In genomic region chr11:107449169-107449910, GRCm38 (mm10) we compare ENCODE assay signal across 8 mouse cellular contexts. TPM values are rescaled to one million over a fixed set of nuclear protein-coding genes. Genes with fewer than 3 reads are reported as not detected.
DNase-seq lines count a peak whose midpoint lies in the region; ATAC-seq and TF ChIP-seq lines count a peak whose summit lies in the region.

No protein-coding gene starts in this region.

- H3K4me2 ChIP-seq in kidney, embryonic 14.5 days (replicated peaks; ENCODE audit: low read depth, low read length), result no peak overlapping the region
- peak overlapping the region; percentile 5; the same call in 1 of the 2 replicates for H3K4me2 ChIP-seq in heart, embryonic 13.5 days
- no peak overlapping the region for H3K4me2 ChIP-seq in forebrain, postnatal 0 days (ENCODE audit: low read depth)

- 0 out of 2 replicates have a peak overlapping the region, but pooled peaks have one; percentile 2 for H3K9ac ChIP-seq in kidney, embryonic 14.5 days (ENCODE audit: low read depth, low read length)
- H3K9ac ChIP-seq in MEL (ENCODE audit: control insufficient read depth, low read depth, low read length, poor library complexity, severe bottlenecking), result peak overlapping the region; percentile 82
- peak overlapping the region; percentile 2; the same call in 1 of the 2 replicates for H3K9ac ChIP-seq in heart, embryonic 13.5 days
- no peak overlapping the region for H3K9ac ChIP-seq in forebrain, postnatal 0 days

- no peaks in the 10 kb centered on the region for H3K9me3 ChIP-seq in kidney, embryonic 14.5 days (ENCODE audit: control insufficient read depth, low read length)
- no peaks in the 10 kb centered on the region for H3K9me3 ChIP-seq in MEL (replicated peaks; ENCODE audit: insufficient read depth, low read length)
- no peaks in the 10 kb centered on the region for H3K9me3 ChIP-seq in heart, embryonic 13.5 days
- H3K9me3 ChIP-seq in forebrain, postnatal 0 days (ENCODE audit: low read length), result no peaks in the 10 kb centered on the region

- TF ChIP-seq CTCF in MEL (IDR thresholded peaks at IDR 0.05 in 2 of 3, conservative IDR thresholded peaks at IDR 0.05 in 1 of 3; ENCODE audit: control insufficient read depth in 1 of 3, insufficient read depth in 1 of 3, low read depth in 2 of 3, low read length in 3 of 3, poor library complexity in 1 of 3, severe bottlenecking in 1 of 3), result no peak; a peak in 1 of 6 replicates
- no peak for TF ChIP-seq CTCF in forebrain, postnatal 0 days (IDR thresholded peaks at IDR 0.05; ENCODE audit: low read depth)

- 57% methylated on average over 17 of the region's 17 CpGs for WGBS in kidney, embryonic 14.5 days
- WGBS in heart, embryonic 13.5 days, result 62% methylated on average over 17 of the region's 17 CpGs
- 75% methylated on average over 17 of the region's 17 CpGs for WGBS in forebrain, postnatal 0 days

- H3K4me3 ChIP-seq in kidney, embryonic 14.5 days (ENCODE audit: low read length), result no peak overlapping the region
- H3K4me3 ChIP-seq in MEL (ENCODE audit: control insufficient read depth in 1 of 2, insufficient read depth in 1 of 2, low read depth in 2 of 2, low read length in 2 of 2), result peak overlapping the region; percentile 42 to 54
- H3K4me3 ChIP-seq in heart, embryonic 13.5 days, result no peak overlapping the region
- no peak overlapping the region for H3K4me3 ChIP-seq in forebrain, postnatal 0 days (ENCODE audit: low read depth, low read length)

- peaks cover 60% of the 10 kb centered on the region for H3K79me2 ChIP-seq in MEL (ENCODE audit: control insufficient read depth, insufficient read depth, low read length, poor library complexity)

- no peak overlapping the region for H3K27ac ChIP-seq in kidney, embryonic 14.5 days (ENCODE audit: low read depth, low read length)
- peak overlapping the region; percentile 98 for H3K27ac ChIP-seq in MEL (ENCODE audit: control insufficient read depth, low read depth, low read length)
- peak overlapping the region; percentile 28; the same call in 1 of the 2 replicates for H3K27ac ChIP-seq in heart, embryonic 13.5 days (replicated peaks)
- no peak overlapping the region for H3K27ac ChIP-seq in forebrain, postnatal 0 days (ENCODE audit: low read depth, low read length)

- ATAC-seq in kidney, embryonic 14.5 days (ENCODE audit: low FRiP score, low TSS enrichment), result 0 out of 2 replicates have a peak, but pooled peaks have one; percentile 13
- no peak for ATAC-seq in heart, embryonic 13.5 days (ENCODE audit: extremely low read depth, insufficient number of reproducible peaks, low FRiP score, low TSS enrichment)
- ATAC-seq in forebrain, postnatal 0 days, result no peak

- peak; percentile 43 to 59; a peak in 3 of 4 replicates for TF ChIP-seq EP300 in MEL (IDR thresholded peaks at IDR 0.05; ENCODE audit: low read depth in 1 of 2, low read length in 2 of 2)

- no peaks in the 10 kb centered on the region for H3K36me3 ChIP-seq in kidney, embryonic 14.5 days (ENCODE audit: control insufficient read depth, insufficient read depth, low read length)
- peaks cover 0 to 57% of the 10 kb centered on the region in 2 experiments; a peak in 3 of 4 replicates for H3K36me3 ChIP-seq in MEL (ENCODE audit: control insufficient read depth in 1 of 2, insufficient read depth in 2 of 2, low read length in 2 of 2)
- H3K36me3 ChIP-seq in heart, embryonic 13.5 days, result 0 out of 2 replicates have a peak, but pooled peaks cover 2% of the 10 kb centered on the region
- H3K36me3 ChIP-seq in forebrain, postnatal 0 days (ENCODE audit: insufficient read depth), result no peaks in the 10 kb centered on the region

- H3K4me1 ChIP-seq in kidney, embryonic 14.5 days (ENCODE audit: control insufficient read depth, insufficient read depth, low read length), result peaks cover 28% of the 10 kb centered on the region; the same call in 1 of the 2 replicates
- H3K4me1 ChIP-seq in MEL (ENCODE audit: control insufficient read depth in 1 of 2, insufficient read depth in 2 of 2, low read length in 2 of 2), result peaks cover 54 to 57% of the 10 kb centered on the region in 2 experiments
- peaks cover 59% of the 10 kb centered on the region for H3K4me1 ChIP-seq in heart, embryonic 13.5 days
- H3K4me1 ChIP-seq in forebrain, postnatal 0 days (ENCODE audit: insufficient read depth), result no peaks in the 10 kb centered on the region

- H3K27me3 ChIP-seq in kidney, embryonic 14.5 days (ENCODE audit: control insufficient read depth, insufficient read depth, low read length), result no peaks in the 10 kb centered on the region
- H3K27me3 ChIP-seq in MEL (ENCODE audit: control insufficient read depth in 1 of 2, insufficient read depth in 2 of 2, low read length in 2 of 2), result no peaks in the 10 kb centered on the region
- H3K27me3 ChIP-seq in heart, embryonic 13.5 days (replicated peaks), result no peaks in the 10 kb centered on the region
- H3K27me3 ChIP-seq in forebrain, postnatal 0 days (ENCODE audit: insufficient read depth, low read length), result no peaks in the 10 kb centered on the region

- no peak for DNase-seq in kidney, postnatal 10 days
- DNase-seq in MEL (ENCODE audit: low read depth, low spot score), result peak; percentile 89
- peak; percentile 66 for DNase-seq in naive thymus-derived CD4-positive, alpha-beta T cell, adult 2 months (ENCODE audit: low read depth)
- no peak for DNase-seq in adrenal gland, postnatal 36 days
- no peak for DNase-seq in forebrain, postnatal 0 days
- no peak for DNase-seq in frontal cortex, postnatal 10 days (ENCODE audit: low spot score in 2 of 2)

- no peak for TF ChIP-seq RAD21 in MEL (IDR thresholded peaks at IDR 0.05; ENCODE audit: low read depth, low read length)

- peak; percentile 61 to 67; a peak in 2 of 4 replicates for TF ChIP-seq POLR2A in MEL (IDR thresholded peaks at IDR 0.05; ENCODE audit: control insufficient read depth in 1 of 2, insufficient read depth in 1 of 2, low read depth in 1 of 2, low read length in 2 of 2, poor library complexity in 1 of 2)

TF ChIP-seq in MEL, 35 proteins besides CTCF, POLR2A, EP300 and RAD21 (continues in another document):
- TF ChIP-seq NELFE (IDR thresholded peaks at IDR 0.05; ENCODE audit: low read depth, low read length) (peak; percentile 28), RCOR1 (IDR thresholded peaks at IDR 0.05; ENCODE audit: low read depth, low read length) (peak; percentile 56; the same call in 1 of the 2 replicates), SMC3 (IDR thresholded peaks at IDR 0.05; ENCODE audit: low read depth, low read length) (no peak), MAZ (IDR thresholded peaks at IDR 0.05; ENCODE audit: low read depth, low read length) (peak; percentile 87), TAL1 (IDR thresholded peaks at IDR 0.05; ENCODE audit: low read length) (peak; percentile 13; the same call in 1 of the 2 replicates), ETS1 (IDR thresholded peaks at IDR 0.05; ENCODE audit: low read depth, low read length) (no peak; the same call in 1 of the 2 replicates), MAFK (IDR thresholded peaks at IDR 0.05; ENCODE audit: borderline replicate concordance, low read depth, low read length) (peak; percentile 43; the same call in 1 of the 2 replicates), GABPA (IDR thresholded peaks at IDR 0.05; ENCODE audit: low read depth, low read length) (peak; percentile 30; the same call in 1 of the 2 replicates), ZNF384 (IDR thresholded peaks at IDR 0.05; ENCODE audit: low read depth, low read length) (0 out of 2 replicates have a peak, but pooled peaks have one; percentile 14), POLR2AphosphoS2 (IDR thresholded peaks at IDR 0.05; ENCODE audit: low read length) (no peak), E2F4 (IDR thresholded peaks at IDR 0.05; ENCODE audit: borderline replicate concordance, low read depth, low read length) (0 out of 2 replicates have a peak, but pooled peaks have one; percentile 49), TCF12 (IDR thresholded peaks at IDR 0.05; ENCODE audit: low read depth, low read length) (peak; percentile 35; the same call in 1 of the 2 replicates), GATA1 (IDR thresholded peaks at IDR 0.05; ENCODE audit: low read depth, low read length) (peak; percentile 54), MAX (IDR thresholded peaks at IDR 0.05; ENCODE audit: low read length) (no peak), HCFC1 (IDR thresholded peaks at IDR 0.05; ENCODE audit: low read depth, low read length) (peak; percentile 50; the same call in 1 of the 2 replicates), USF1 (IDR thresholded peaks at IDR 0.05; ENCODE audit: low read depth, low read length) (no peak), MXI1 (IDR thresholded peaks at IDR 0.05; ENCODE audit: low read depth, low read length) (peak; percentile 58), SIN3A (IDR thresholded peaks at IDR 0.05; ENCODE audit: low read length) (peak; percentile 67), CHD1 (IDR thresholded peaks at IDR 0.05; ENCODE audit: low read depth, low read length) (peak; percentile 94), ZMIZ1 (IDR thresholded peaks at IDR 0.05; ENCODE audit: low read depth, low read length) (peak; percentile 54), UBTF (IDR thresholded peaks at IDR 0.05; ENCODE audit: borderline replicate concordance, insufficient read depth, low read depth, low read length) (0 out of 2 replicates have a peak, but pooled peaks have one; percentile 63), CHD2 (IDR thresholded peaks at IDR 0.05; ENCODE audit: low read length) (no peak), USF2 (IDR thresholded peaks at IDR 0.05; ENCODE audit: borderline replicate concordance in 1 of 2, insufficient read depth in 1 of 2, low read depth in 1 of 2, low read length in 2 of 2) (no peak)

RNA-seq across cellular contexts. Expression of gene Pitpnc1, which starts 21.2 kb away (rescaled TPM):
- 15.2 and 19.4 TPM in 2 replicates for polyA plus RNA-seq in kidney, embryonic 14.5 days (2014; fragmentation: Nextera tagmentation; extraction: Ambion mirVana)
- total RNA-seq in MEL (2012; rRNA removed), result 19.3 and 31.9 TPM in 2 replicates
- polyA plus RNA-seq in MEL (2012; ENCODE audit: insufficient read depth in 1 of 2, insufficient read length in 2 of 2, low read depth in 1 of 2, low replicate concordance in 2 of 2, missing spikeins in 1 of 2), result 10 to 100 TPM in 1 of 2 experiments, not detected in 1; 25.3 TPM
- 9.3 and 9.9 TPM in 2 replicates for polyA plus RNA-seq in heart, embryonic 13.5 days (2015; fragmentation: Nextera tagmentation; extraction: Ambion mirVana)
- total RNA-seq in adrenal gland, postnatal 36 days (2021), result 10 to 100 TPM; 11.1 to 13.0 TPM
- total RNA-seq in forebrain, postnatal 0 days (2014; rRNA removed), result 40.2 and 49.1 TPM in 2 replicates
- 33.7 and 47.6 TPM in 2 replicates for polyA plus RNA-seq in forebrain, postnatal 0 days (2015; fragmentation: Nextera tagmentation; extraction: Ambion mirVana)

RNA-seq across cellular contexts. Expression of gene Psmd12, which starts 29.9 kb away (rescaled TPM):
- 170 and 201 TPM in 2 replicates for polyA plus RNA-seq in kidney, embryonic 14.5 days (2014; fragmentation: Nextera tagmentation; extraction: Ambion mirVana)
- 149 and 173 TPM in 2 replicates for total RNA-seq in MEL (2012; rRNA removed)
- polyA plus RNA-seq in MEL (2012; ENCODE audit: insufficient read depth in 1 of 2, insufficient read length in 2 of 2, low read depth in 1 of 2, low replicate concordance in 2 of 2, missing spikeins in 1 of 2), result 100 to 1,000 TPM; 139 to 437 TPM
- 130 and 144 TPM in 2 replicates for polyA plus RNA-seq in heart, embryonic 13.5 days (2015; fragmentation: Nextera tagmentation; extraction: Ambion mirVana)
- total RNA-seq in adrenal gland, postnatal 36 days (2021), result 10 to 100 TPM; 98.2 to 99.1 TPM
- total RNA-seq in forebrain, postnatal 0 days (2014; rRNA removed), result 54.5 and 59.1 TPM in 2 replicates
- polyA plus RNA-seq in forebrain, postnatal 0 days (2015; fragmentation: Nextera tagmentation; extraction: Ambion mirVana), result 146 and 149 TPM in 2 replicates

Comparison
In these comparisons a context has a peak if more than half of its experiments do, and no peak if none do; other contexts are left out.
1. H3K27ac ChIP-seq: peak in MEL (single experiment) and heart, embryonic 13.5 days (single experiment); none in kidney, embryonic 14.5 days (single experiment) and forebrain, postnatal 0 days (single experiment).
2. H3K4me3 ChIP-seq: peak in MEL (2 of 2); none in kidney, embryonic 14.5 days (single experiment), heart, embryonic 13.5 days (single experiment) and forebrain, postnatal 0 days (single experiment).
3. DNase-seq: peak in MEL (single experiment) and naive thymus-derived CD4-positive, alpha-beta T cell, adult 2 months (single experiment); none in kidney, postnatal 10 days (single experiment), adrenal gland, postnatal 36 days (0 of 2), forebrain, postnatal 0 days (single experiment) and frontal cortex, postnatal 10 days (0 of 2).